In genomic region chr19:21433348-21433747, GRCm38 (mm10) we compare ENCODE assay signal across 26 mouse cellular contexts. TPM values are rescaled to one million over a fixed set of nuclear protein-coding genes. Genes with fewer than 3 reads are reported as not detected.
"Had no signal": no experiment of that assay in that cellular context is flagged by ENCODE, and none has a peak within 500 bp of the region (broad histone marks: within the 10 kb centered on the region; RNA-seq: fewer than 3 reads in every experiment).

No protein-coding gene starts in this region.

- H3K27ac ChIP-seq: heart, embryonic 10.5 days; heart, embryonic 13.5 days; heart, embryonic 15.5 days; hindbrain, embryonic 14.5 days; kidney, embryonic 15.5 days; kidney, postnatal 0 days; layer of hippocampus, adult 2 months; left cerebral cortex, adult 2 months; limb, embryonic 10.5 days; limb, embryonic 12.5 days; liver, embryonic 13.5 days; liver, embryonic 15.5 days had no signal

- DNase-seq: gastrocnemius, postnatal 14 days; gastrocnemius, postnatal 36 days; heart, adult 18-20 months; heart, postnatal 14 days; heart, postnatal 36 days; kidney, adult 11 months; kidney, adult 2 months; kidney, adult 9 months; kidney, postnatal 14 days; kidney, postnatal 36 days; liver; liver, embryonic 13.5 days had no signal

- H3K27me3 ChIP-seq: heart, embryonic 13.5 days; heart, embryonic 15.5 days; kidney, embryonic 15.5 days; limb, embryonic 12.5 days; liver, embryonic 13.5 days; liver, embryonic 15.5 days had no signal

- H3K4me2 ChIP-seq: heart, embryonic 13.5 days; heart, embryonic 15.5 days; hindbrain, embryonic 14.5 days; kidney, embryonic 15.5 days; limb, embryonic 12.5 days; liver, embryonic 11.5 days; liver, embryonic 13.5 days; liver, embryonic 15.5 days had no signal

- ATAC-seq: hindbrain, embryonic 16.5 days; inflammation-experienced regulatory T-cells, adult 6 months had no signal

- H3K4me3 ChIP-seq: heart, embryonic 10.5 days; heart, embryonic 13.5 days; heart, embryonic 15.5 days; kidney, embryonic 15.5 days; layer of hippocampus, adult 2 months; left cerebral cortex, adult 2 months; limb, embryonic 10.5 days; limb, embryonic 12.5 days; liver, embryonic 13.5 days; liver, embryonic 15.5 days had no signal

- H3K4me1 ChIP-seq: heart, embryonic 10.5 days; heart, embryonic 13.5 days; heart, embryonic 15.5 days; kidney, embryonic 15.5 days; limb, embryonic 10.5 days; limb, embryonic 12.5 days; liver, embryonic 13.5 days had no signal

- H3K36me3 ChIP-seq: heart, embryonic 10.5 days; heart, embryonic 13.5 days; heart, embryonic 15.5 days; kidney, embryonic 15.5 days; limb, embryonic 10.5 days; limb, embryonic 12.5 days; liver, embryonic 13.5 days; liver, embryonic 15.5 days had no signal

- H3K9ac ChIP-seq: heart, embryonic 13.5 days; heart, embryonic 15.5 days; hindbrain, embryonic 14.5 days; kidney, embryonic 15.5 days; limb, embryonic 12.5 days; liver, embryonic 13.5 days; liver, embryonic 15.5 days had no signal

- H3K9me3 ChIP-seq: heart, embryonic 10.5 days; heart, embryonic 13.5 days; heart, embryonic 15.5 days; kidney, embryonic 15.5 days; limb, embryonic 10.5 days; limb, embryonic 12.5 days; liver, embryonic 13.5 days; liver, embryonic 15.5 days had no signal

RNA-seq across cellular contexts. Expression of gene Gda, which starts 39.9 kb away (rescaled TPM):
- polyA plus RNA-seq: limb, embryonic 10.5 days; limb, embryonic 12.5 days had no signal
